Mouse (Mus musculus): ENCODE data around the gene Ppp1r15a.

DNA sequence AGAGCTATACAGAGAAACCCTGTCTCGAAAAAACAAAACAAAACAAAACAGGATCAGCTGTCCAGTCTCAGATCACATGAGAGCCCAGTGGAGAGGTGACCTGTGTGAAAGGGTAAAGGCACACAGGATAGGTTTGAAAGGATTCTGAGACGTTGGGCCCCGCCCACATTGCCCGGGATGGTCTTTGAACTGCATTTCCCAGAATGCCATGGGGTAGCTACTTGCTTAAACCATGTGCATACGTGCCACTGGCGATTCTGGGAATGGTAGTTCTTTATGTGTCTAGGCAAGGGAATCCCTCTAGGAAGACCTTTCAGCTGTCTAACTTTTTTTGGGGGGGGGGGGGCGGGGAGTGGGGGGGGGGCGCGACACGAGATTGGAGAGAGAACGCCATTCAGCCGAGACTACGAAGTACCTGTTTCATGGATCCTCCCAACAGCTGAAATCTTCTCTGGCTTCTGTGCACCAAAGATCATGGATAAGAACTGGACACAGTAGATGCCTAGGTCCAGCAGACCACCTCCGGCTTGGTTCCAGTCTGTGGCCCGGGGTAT, 44.6 kb downstream of the Ppp1r15a start, which contains the start of gene Tulp2:
- TF ChIP-seq POLR2A (IDR thresholded peaks at IDR 0.05; ENCODE audit: insufficient read depth, low read depth, low read length) (no peak), EP300 (IDR thresholded peaks at IDR 0.05; ENCODE audit: insufficient read depth, low read depth, low read length) (no peak)
